In genomic region chr15:89106073-89106472, GRCm38 (mm10) we compare ENCODE assay signal across 25 mouse cellular contexts. TPM values are rescaled to one million over a fixed set of nuclear protein-coding genes. Genes with fewer than 3 reads are reported as not detected.
DNase-seq lines count a peak whose midpoint lies in the region; ATAC-seq lines count a peak whose summit lies in the region.
"Had no signal": no experiment of that assay in that cellular context is flagged by ENCODE, and none has a peak within 500 bp of the region (broad histone marks: within the 10 kb centered on the region; RNA-seq: fewer than 3 reads in every experiment).

No protein-coding gene starts in this region.

- intact Hi-C loops in left cerebral cortex, postnatal 4 days (cut with DNase I), result no loop called here

- no peak overlapping the region for H3K9ac ChIP-seq in midbrain, embryonic 13.5 days (replicated peaks)
- H3K9ac ChIP-seq: intestine, embryonic 15.5 days; limb, embryonic 15.5 days; liver, embryonic 14.5 days; lung, embryonic 14.5 days; midbrain, embryonic 12.5 days; stomach, embryonic 15.5 days had no signal

- peak; percentile 59 for ATAC-seq in cerebellum, adult (ENCODE audit: insufficient number of reproducible peaks, low FRiP score, low TSS enrichment)
- ATAC-seq in midbrain, embryonic 13.5 days, result no peak
- ATAC-seq: forebrain, embryonic 16.5 days; hindbrain, embryonic 16.5 days; intestine, embryonic 15.5 days had no signal

- 90% methylated on average over 13 of the region's 13 CpGs for WGBS in midbrain, embryonic 13.5 days

- H3K4me2 ChIP-seq in midbrain, embryonic 13.5 days (replicated peaks), result no peak overlapping the region
- H3K4me2 ChIP-seq: heart, embryonic 11.5 days; intestine, embryonic 15.5 days; limb, embryonic 15.5 days; lung, embryonic 14.5 days; midbrain, embryonic 12.5 days; stomach, embryonic 15.5 days had no signal

- no peak overlapping the region for H3K27ac ChIP-seq in midbrain, embryonic 13.5 days
- H3K27ac ChIP-seq: embryonic facial prominence, embryonic 10.5 days; intestine, embryonic 15.5 days; limb, embryonic 15.5 days; liver, embryonic 14.5 days; midbrain, embryonic 12.5 days; stomach, embryonic 15.5 days had no signal

- H3K4me3 ChIP-seq in midbrain, embryonic 13.5 days (replicated peaks), result no peak overlapping the region
- H3K4me3 ChIP-seq: embryonic facial prominence, embryonic 10.5 days; intestine, embryonic 15.5 days; limb, embryonic 15.5 days; midbrain, embryonic 12.5 days; stomach, embryonic 15.5 days had no signal

- no peaks in the 10 kb centered on the region for H3K4me1 ChIP-seq in midbrain, embryonic 13.5 days (replicated peaks)
- H3K4me1 ChIP-seq: intestine, embryonic 15.5 days; limb, embryonic 15.5 days; midbrain, embryonic 12.5 days; stomach, embryonic 15.5 days had no signal

- no peaks in the 10 kb centered on the region for H3K9me3 ChIP-seq in midbrain, embryonic 13.5 days
- H3K9me3 ChIP-seq: embryonic facial prominence, embryonic 10.5 days; intestine, embryonic 15.5 days; limb, embryonic 15.5 days; midbrain, embryonic 12.5 days; stomach, embryonic 15.5 days had no signal

- H3K36me3 ChIP-seq in midbrain, embryonic 13.5 days, result peaks cover 100% of the 10 kb centered on the region

- DNase-seq in cerebellum, postnatal 4 days (ENCODE audit: low spot score in 2 of 2), result no peak
- DNase-seq in right cerebral cortex, adult 18-20 months, result peak; percentile 77
- no peak for DNase-seq in right cerebral cortex, postnatal 14 days
- peak; percentile 64 to 65 for DNase-seq in cerebellum, postnatal 10 days
- DNase-seq in left cerebral cortex, postnatal 4 days, result peak; percentile 43
- no peak for DNase-seq in urinary bladder, postnatal 25 days (ENCODE audit: low spot score)
- DNase-seq: adrenal gland, postnatal 36 days; gastrocnemius, postnatal 14 days; heart, adult 11 months; kidney, adult 8-10 months; kidney, postnatal 10 days; lung, embryonic 14.5 days; thymus, adult 18-20 months; thymus, postnatal 4 days had no signal

- H3K27me3 ChIP-seq in midbrain, embryonic 13.5 days, result no peaks in the 10 kb centered on the region
- H3K27me3 ChIP-seq: intestine, embryonic 15.5 days; limb, embryonic 15.5 days; midbrain, embryonic 12.5 days; stomach, embryonic 15.5 days had no signal

RNA-seq across cellular contexts. Expression of gene Tubgcp6, which starts 16.8 kb away (rescaled TPM):
- 10 to 100 TPM; 36.9 to 42.1 TPM for total RNA-seq in left cerebral cortex, postnatal 4 days (2021)
- 17.4 and 19.9 TPM in 2 replicates for polyA plus RNA-seq in midbrain, embryonic 13.5 days (2015; fragmentation: Nextera tagmentation; extraction: Ambion mirVana)

RNA-seq across cellular contexts. Expression of gene Selenoo, which starts 17.2 kb away (rescaled TPM):
- 10 to 100 TPM; 24.6 to 25.7 TPM for total RNA-seq in left cerebral cortex, postnatal 4 days (2021)
- 20.2 and 23.9 TPM in 2 replicates for polyA plus RNA-seq in midbrain, embryonic 13.5 days (2015; fragmentation: Nextera tagmentation; extraction: Ambion mirVana)

RNA-seq across cellular contexts. Expression of gene Hdac10, which starts 22.4 kb away (rescaled TPM):
- total RNA-seq in left cerebral cortex, postnatal 4 days (2021), result 10 to 100 TPM; 40.0 to 42.8 TPM
- polyA plus RNA-seq in midbrain, embryonic 13.5 days (2015; fragmentation: Nextera tagmentation; extraction: Ambion mirVana), result 25.0 and 26.0 TPM in 2 replicates

RNA-seq across cellular contexts. Expression of gene Trabd, which starts 31.1 kb away (rescaled TPM):
- 10 to 100 TPM; 27.7 to 28.2 TPM for total RNA-seq in left cerebral cortex, postnatal 4 days (2021)
- polyA plus RNA-seq in midbrain, embryonic 13.5 days (2015; fragmentation: Nextera tagmentation; extraction: Ambion mirVana), result 36.8 and 40.7 TPM in 2 replicates

RNA-seq across cellular contexts. Expression of gene Mapk12, which starts 34.4 kb away (rescaled TPM):
- total RNA-seq in left cerebral cortex, postnatal 4 days (2021), result 1 to 10 TPM; 4.1 to 5.0 TPM
- polyA plus RNA-seq in midbrain, embryonic 13.5 days (2015; fragmentation: Nextera tagmentation; extraction: Ambion mirVana), result 8.2 TPM in 2 replicates

Comparison
In these comparisons a context has a peak if more than half of its experiments do, and no peak if none do; other contexts are left out.
1. DNase-seq: peak in right cerebral cortex, adult 18-20 months (single experiment), cerebellum, postnatal 10 days (2 of 2) and left cerebral cortex, postnatal 4 days (single experiment); none in cerebellum, postnatal 4 days (0 of 2), right cerebral cortex, postnatal 14 days (single experiment) and urinary bladder, postnatal 25 days (single experiment).